Mouse (Mus musculus): ENCODE data around the gene Ntrk2.
A peak's percentile ranks its signal among the peaks of the same experiment; 100 is the strongest.

Ntrk2 gene

DNA sequence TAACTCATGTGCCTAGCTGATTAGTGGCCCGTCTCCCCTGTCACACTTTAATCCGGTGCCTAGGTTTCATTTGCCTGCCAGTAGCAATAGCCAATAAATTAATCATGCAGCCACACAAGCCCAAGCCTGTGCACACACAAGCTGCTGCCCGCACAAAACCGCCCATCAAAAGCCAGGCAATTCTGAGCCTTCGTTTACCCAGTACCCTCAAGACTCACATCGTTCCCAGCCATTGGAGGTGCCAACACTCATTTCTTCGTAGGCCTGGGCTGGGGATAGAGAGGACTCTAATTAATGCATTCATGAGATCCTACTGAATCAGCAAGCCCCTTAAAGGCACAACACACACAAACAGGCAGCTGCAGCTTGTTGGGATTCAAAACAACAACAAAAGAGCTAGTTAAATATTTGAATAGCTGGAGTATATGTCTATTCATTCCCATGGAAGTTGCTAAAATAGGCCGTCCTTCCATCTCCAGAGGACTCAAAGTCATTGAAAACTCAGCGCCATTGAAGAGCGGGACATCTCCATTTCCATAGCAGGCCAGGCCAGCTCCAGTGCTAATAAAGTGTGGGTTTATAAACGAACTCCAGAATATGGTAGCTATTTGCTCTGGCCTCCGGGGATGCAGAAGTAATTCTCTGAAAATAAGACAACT, 158.5 kb downstream of the Ntrk2 start:
- DNase-seq (ENCODE audit: low spot score in 2 of 2): no peak

DNA sequence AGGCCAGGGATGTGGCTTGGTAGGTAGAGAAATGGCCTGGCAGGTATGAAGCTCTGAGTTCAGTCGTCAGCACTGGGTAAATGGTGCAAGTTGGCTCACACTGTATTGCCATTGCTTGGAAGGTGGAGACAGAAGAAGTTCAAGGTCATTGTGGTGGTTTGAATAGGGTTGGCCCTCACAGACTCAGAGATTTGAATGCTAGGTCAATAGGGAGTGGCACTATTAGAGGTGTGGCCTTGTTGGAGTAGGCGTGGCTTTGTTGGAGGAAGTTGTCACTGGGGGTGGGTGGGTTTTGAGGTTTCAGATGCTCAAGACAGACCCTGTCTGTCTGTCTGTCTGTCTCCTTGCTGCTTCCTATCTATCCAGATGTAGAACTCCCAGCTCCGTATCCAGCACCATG, 159.5 kb downstream of the Ntrk2 start:
- DNase-seq (ENCODE audit: low spot score in 2 of 2): no peak

- DNase-seq (ENCODE audit: low spot score in 2 of 2): no peak
These were observed 160.1 kb downstream of the Ntrk2 start for GRCm38 (mm10) chr13:58966466-58966865.

DNA sequence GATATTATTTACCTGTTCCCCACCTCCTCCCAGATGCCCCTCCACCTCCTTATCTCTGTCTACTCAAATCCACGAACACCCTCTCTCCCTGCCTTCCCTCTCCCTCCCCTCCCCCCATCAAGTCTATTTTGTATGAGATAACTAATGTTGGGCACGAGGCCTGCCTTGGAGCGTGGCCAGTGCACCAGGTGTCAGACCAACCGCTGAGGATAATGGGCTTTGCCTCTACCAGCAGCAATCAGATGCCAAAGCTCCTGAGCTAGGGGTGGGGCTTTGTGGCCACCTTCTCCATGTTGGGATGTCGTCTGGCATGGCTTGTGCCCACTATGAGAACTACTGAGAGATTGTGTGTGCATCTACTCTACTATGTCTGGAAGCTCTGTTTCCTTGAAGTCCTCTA, 161.8 kb downstream of the Ntrk2 start:
- DNase-seq (ENCODE audit: low spot score in 2 of 2): peak in 1 of 2 experiments; percentile 67

GRCm38 (mm10) chr13:58971449-58971903, 165.1 kb downstream of the Ntrk2 start:
- no peak for DNase-seq (ENCODE audit: low spot score in 2 of 2)

DNA sequence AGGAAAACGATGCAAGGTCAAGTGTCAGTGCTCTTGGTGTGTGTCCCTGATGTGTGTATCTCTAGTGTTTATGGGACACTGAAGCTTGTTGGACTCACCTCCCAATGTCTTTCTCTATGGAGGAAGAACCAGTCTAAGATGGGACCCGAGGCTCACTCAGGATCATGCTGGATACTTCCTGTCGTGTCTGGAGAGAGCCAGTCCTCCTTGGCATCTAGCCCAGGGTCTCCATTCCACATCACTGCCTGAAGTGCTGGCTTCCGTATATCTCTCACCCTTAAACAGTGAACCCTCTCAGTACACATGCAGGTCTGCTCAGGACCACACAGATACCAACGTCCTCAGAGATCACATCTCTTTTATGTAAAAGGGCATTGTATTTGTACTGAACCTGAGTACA, 166.1 kb downstream of the Ntrk2 start:
- DNase-seq (ENCODE audit: low spot score in 2 of 2): no peak

- no peak for DNase-seq (ENCODE audit: low spot score in 2 of 2)
These were observed 190.1 kb downstream of the Ntrk2 start for GRCm38 (mm10) chr13:58996447-58996846.

- no peak for DNase-seq (ENCODE audit: low spot score in 2 of 2)
These were observed 191.4 kb downstream of the Ntrk2 start for GRCm38 (mm10) chr13:58997763-58998162.

GRCm38 (mm10) chr13:58999373-59000053, 193.1 kb downstream of the Ntrk2 start:
- no peak for DNase-seq (ENCODE audit: low spot score in 2 of 2)

DNA sequence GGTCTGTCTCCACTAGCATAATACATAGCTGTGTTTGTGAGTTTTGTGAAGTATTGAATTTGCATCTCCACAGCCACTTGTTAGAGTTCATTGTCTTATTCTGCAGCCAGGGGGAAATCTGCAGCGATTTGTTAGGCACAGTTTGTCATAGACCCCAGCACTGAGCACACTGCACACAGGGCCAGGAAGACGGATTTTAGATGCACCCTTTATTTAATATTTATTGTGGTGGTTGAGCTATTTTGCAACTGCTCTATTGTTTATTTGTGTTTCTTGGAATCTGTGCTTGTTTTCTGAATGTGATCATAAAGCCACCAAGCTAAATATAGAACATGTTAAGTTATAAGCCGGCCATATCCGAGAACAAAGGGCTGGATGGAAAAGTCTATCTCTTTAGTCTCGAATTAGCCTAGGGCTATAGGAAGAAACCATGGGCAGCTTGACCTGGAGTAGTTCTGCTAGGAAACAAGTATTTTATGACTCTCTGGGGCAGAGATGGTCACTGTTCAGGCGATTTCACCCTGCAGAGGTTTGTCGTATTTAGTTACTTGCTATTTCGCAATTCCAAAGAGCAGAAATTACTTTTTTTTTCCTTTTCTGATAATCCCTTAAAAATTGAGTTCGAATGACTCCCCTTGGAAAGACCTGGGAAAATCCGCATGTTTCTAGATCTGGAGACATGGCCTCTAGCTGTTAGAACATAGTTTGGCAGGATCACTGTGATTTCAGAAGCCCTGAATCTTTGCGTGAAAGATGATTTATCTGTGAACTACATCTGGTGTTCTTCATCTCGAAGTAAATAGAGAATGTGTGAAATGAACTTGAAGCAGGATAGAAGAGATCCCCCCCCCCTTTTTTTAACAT, 196.8 kb downstream of the Ntrk2 start:
- DNase-seq (ENCODE audit: low spot score in 2 of 2): no peak

GRCm38 (mm10) chr13:59003807-59004173, 197.4 kb downstream of the Ntrk2 start:
- no peak for DNase-seq (ENCODE audit: low spot score in 2 of 2)

DNA sequence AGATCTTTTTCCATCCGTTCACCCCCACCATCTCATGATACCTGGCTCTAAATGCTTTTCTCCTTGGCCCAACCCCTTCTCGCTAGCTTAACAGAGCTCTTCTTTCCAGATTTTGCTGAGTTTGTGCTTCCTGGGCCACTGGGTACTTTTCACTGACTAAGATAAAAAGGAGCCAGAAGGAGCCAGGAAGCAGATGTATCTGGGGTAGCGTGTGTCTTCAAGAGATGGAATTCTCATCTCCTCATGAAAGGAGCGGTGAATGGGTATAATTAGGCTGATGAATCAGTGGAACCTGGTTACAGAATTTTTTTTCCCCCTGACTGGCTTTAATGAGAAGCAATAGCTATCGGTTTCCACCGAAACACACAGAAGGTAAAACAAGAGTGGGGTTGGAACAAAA, 198.2 kb downstream of the Ntrk2 start:
- DNase-seq (ENCODE audit: low spot score in 2 of 2): no peak

DNA sequence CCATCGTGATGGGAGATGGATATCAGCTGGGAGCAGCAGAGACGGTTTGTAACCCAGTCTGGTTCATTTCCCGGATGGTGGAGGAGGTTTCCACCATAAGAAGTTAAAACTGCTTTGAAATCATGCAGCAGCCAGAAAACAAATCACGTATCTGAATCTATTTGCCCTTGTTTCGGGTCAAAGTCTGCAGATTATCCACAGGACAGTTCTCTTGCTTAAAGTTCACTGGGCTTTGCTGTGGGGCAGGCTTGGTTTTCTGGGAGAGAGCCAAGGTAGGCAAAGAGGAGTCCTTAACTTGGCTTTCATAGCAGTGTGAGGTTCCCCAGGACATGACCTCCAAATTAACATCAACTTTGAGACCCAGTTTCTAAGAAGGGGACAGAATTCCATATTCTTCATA, 203.5 kb downstream of the Ntrk2 start:
- no peak for DNase-seq (ENCODE audit: low spot score in 2 of 2)

DNA sequence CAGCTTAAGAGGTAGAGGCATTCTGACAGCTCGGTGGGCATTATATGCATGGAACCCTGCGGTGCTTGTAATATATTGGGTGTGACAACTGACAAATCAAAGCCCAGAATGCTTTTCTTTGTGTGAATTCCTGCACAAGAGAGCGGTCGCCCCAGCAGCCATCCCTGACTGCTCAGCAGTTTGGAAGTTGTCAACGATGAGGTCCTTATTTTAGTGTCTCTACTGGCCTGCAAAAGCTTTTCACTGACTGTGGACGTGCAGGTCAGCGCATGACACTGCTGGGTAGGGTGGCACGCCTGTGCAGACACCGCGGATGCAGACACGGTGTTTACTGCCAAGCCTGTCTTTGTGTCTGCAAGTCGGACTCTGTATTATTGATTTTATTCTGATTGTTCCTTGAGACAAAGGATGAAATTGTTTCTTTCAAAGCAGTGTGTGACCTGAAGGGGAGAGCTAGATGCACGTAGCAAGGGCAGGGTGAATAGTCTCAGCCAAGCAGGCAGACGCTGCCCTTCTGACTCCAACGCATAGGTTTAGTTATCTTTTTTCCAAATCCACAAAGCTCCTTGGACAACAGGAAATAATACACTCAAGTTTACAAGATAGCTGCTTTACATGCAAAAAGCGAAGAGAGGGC, 204.6 kb downstream of the Ntrk2 start:
- peak in 1 of 2 experiments; percentile 14 for DNase-seq (ENCODE audit: low spot score in 2 of 2)

GRCm38 (mm10) chr13:59011530-59011903, 205.1 kb downstream of the Ntrk2 start:
- DNase-seq (ENCODE audit: low spot score in 2 of 2): peak; percentile 40 to 66

GRCm38 (mm10) chr13:59015360-59015759, 209.0 kb downstream of the Ntrk2 start:
- no peak for DNase-seq (ENCODE audit: low spot score in 2 of 2)

- DNase-seq (ENCODE audit: low spot score in 2 of 2): no peak
These were observed 210.8 kb downstream of the Ntrk2 start for GRCm38 (mm10) chr13:59017121-59017520.

- no peak for DNase-seq (ENCODE audit: low spot score in 2 of 2)
These were observed 216.1 kb downstream of the Ntrk2 start for GRCm38 (mm10) chr13:59022251-59023042.

DNA sequence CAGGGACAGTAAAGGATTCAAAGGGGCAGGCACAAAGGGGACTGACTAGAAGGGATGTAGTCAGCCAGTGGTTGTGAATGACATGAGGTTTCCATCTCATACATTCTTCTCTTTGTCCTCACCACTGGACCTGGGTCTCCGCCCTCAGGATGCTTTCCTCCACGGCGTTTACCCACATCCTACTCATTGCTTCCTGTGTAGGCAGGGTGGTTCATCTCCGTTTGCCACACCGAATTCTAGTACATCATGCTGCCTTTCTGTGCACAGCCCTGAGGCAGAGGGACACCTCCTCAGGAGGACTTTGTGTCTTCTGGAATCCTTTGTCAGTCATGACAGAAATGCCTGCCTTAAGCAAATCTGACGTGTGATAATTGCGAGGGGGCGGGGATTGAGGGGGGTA, 219.3 kb downstream of the Ntrk2 start:
- no peak for DNase-seq (ENCODE audit: low spot score in 2 of 2)

DNA sequence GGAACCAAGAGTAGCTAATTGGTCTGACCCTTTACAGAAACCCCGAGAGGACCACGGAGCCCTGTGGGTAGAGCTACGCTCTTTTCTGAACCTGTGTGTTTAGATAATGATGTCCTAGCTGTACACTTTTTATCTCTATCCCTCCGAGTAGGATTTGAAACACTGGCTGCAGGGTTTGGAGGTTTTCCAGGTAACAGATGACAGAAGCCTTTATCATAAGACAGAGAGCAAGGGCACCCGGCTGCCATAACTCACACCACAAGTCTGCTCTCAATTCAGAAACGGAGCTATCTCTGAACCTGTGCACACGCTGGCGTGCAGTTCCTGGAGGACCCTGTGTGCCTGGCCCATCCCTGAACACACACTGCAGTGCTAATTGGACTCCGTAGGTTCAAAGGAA, 221.1 kb downstream of the Ntrk2 start:
- DNase-seq (ENCODE audit: low spot score in 2 of 2): no peak

DNA sequence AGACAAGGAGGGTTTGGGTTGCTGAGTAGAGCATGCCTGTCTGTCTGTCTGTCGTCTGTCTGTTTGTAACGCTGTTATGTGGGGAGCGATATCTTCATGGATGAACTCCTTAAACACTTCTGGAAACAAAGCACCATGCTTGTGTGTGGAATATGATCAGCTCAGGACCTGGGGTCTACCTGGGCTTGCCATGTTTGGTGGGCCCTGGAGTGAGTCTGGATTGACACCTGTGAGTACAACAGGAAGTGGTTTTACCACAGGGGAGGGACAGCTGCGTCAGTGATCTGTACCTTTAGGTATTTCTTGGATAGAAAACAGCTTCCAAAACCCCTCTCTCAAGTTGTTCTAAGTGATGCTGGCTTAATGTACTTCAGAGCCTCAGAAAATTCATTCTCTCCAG, 222.2 kb downstream of the Ntrk2 start:
- DNase-seq (ENCODE audit: low spot score in 2 of 2): no peak
